Mouse (Mus musculus): ENCODE measurements around the gene Vmn2r120. TPM values are rescaled to one million over a fixed set of nuclear protein-coding genes. Genes with fewer than 3 reads are reported as not detected.

Vmn2r120 gene
- polyA plus RNA-seq (2014; fragmentation: Illumina TruSeq; extraction: RNeasy Lipid Tissue Mini Kit (QIAGEN cat#74804)), result not detected

DNA sequence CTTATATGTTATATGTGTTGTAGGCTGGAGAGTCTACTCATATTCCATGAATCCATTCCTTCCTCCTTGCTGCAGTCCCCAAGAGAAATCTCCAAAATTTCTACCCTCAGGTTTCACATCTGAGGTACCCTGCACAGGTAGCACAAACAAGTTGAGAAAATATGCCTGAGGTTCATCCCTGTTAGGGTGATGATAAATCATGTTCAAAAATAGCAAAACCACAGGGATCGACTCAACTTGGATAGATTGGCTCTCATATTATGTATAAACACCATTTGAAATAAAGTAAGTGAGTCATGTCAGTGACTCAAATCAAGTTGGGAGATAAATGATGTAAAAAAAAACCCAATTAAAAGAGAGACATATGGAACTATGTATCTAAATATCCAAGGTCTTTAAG is at the start of gene Vmn2r120:
Gene Vmn2r120, minus strand, starts transcription at position 101 of the 400 bp plus-strand sequence.

Other genes starting within 250 kb of the Vmn2r120 start
- gene Adgre1, start 186.8 kb downstream of the Vmn2r120 start, polyA plus RNA-seq (2014; fragmentation: Illumina TruSeq; extraction: RNeasy Lipid Tissue Mini Kit (QIAGEN cat#74804)), result 20.8 TPM
- not detected for gene Gm21834, start 196.7 kb upstream of the Vmn2r120 start, polyA plus RNA-seq (2014; fragmentation: Illumina TruSeq; extraction: RNeasy Lipid Tissue Mini Kit (QIAGEN cat#74804))
- gene Cntnap5c, start 224.1 kb upstream of the Vmn2r120 start, polyA plus RNA-seq (2014; fragmentation: Illumina TruSeq; extraction: RNeasy Lipid Tissue Mini Kit (QIAGEN cat#74804)), result not detected

Measured in ovary, adult 10 weeks (tissue).